Mouse (Mus musculus) fat pad, adult 2 months (tissue): ENCODE measurements at regions not wholly inside any gene's neighbourhood (a gene's known extent, or its start where the extent isn't known, plus 50 kb on each side); places are given as distances from the start of the nearest gene placed in this dataset.

ENCODE experiments used
- DNase-seq: peaks from one replicate; pipeline ENCODE4 v3.0.0-alpha.2; 2011; ENCODE audit warnings: low read depth, low spot score; ENCODE audit errors: extremely low read depth

- DNase-seq = no peak
Measured at GRCm38 (mm10) chrX:82741478-82741877, 207.2 kb upstream of the Dmd start.

DNA sequence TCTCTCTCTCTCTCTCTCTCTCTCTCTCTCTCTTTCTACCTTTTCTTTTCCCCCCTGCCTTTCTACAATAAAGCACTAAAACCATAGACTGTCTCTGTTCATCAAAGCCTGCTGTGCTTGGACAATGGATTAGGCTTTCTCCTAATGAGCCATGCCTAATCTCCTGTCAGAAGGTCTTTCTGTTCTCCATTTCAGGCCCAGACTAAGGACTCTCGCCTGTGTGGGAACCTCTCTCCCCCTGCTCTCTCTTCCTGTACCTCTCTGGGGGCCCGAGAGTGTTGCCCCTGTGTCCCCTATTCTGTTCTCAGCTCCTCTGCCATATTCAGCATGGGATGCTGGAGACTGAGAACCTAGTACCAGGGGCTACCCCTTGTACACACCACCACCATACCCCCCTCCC, 184.5 kb upstream of the Dmd start:
- no peak for DNase-seq

DNA sequence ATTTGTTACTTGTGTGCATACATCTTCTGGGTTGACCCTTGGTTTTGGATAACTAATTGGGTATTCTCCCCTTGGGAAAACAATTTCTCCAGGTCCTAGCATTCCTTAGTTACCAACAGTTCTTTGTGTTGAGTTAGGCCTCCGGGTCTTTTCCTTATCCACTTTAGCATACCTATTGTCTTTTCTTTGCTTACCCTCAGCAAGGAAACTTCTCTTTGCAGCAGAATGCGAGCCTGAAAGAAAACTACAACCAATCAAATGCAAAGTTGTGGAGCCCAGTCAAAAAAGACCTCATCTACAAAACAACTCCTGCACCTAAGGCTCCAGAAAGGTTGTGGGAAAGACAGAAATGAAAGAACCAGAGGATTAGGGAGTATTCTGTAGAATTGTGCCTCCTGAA, 139.5 kb upstream of the Dmd start:
- no peak for DNase-seq

DNA sequence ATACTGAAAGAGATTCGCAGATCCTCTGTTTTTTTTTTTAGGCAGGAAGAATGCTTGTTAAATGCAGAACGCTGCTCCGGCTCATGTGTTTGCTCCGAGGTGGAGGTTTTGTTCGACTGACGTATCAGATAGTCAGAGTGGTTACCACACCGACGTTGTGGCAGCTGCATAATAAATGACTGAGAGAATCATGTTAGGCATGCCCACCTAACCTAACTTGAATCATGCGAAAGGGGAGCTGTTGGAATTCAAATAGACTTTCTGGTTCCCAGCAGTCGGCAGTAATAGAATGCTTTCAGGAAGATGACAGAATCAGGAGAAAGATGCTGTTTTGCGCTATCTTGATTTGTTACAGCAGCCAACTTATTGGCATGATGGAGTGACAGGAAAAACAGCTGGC, 134.1 kb upstream of the Dmd start:
- DNase-seq = no peak

DNA sequence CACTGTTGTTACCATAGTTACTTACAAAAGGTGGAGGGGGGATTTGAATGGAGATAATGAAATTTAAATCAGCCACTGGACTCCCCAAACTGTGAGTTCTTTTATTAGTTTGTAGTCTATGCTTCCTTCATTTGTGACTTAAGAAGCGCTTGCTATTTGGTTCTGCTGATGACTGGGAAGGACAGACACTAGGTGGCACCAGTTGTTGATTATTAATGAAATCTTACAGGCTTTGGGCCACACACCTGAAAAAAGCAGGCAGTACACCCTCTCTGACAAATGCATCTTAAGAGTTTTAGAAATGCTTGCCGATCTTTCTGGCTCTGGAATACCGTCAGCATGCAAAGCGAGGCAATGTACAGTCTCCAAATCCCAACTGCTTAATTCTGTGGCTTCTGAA, 131.6 kb upstream of the Dmd start:
- no peak for DNase-seq

GRCm38 (mm10) chrX:82823606-82824005, 125.1 kb upstream of the Dmd start:
- DNase-seq = no peak

DNA sequence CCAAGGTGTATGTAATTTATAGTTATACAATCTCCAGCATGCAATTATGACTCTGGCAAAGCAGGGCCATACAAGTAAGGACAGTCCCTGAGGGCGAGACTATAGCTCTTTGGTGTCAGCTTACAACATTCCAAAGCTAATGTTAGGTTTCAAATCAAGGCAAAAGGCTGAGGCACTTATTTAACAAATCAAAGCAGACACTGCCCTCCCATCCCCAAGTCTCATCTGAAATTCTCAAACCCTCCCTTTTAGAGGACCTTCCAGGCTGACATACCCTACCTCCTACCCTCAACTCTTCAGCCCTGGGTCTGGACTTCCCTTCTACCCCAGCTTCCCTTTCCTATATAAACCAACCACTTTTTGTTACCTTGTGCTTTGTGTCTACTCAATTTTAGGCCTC, 82.6 kb upstream of the Dmd start:
- peak; percentile 14 for DNase-seq
